Mouse (Mus musculus) bone marrow, adult 2 months (tissue): ENCODE measurements around the gene Adgrv1.

Experiments used
- CTCF ChIP-seq: fragments of 200-500 bp; IDR thresholded peaks from 2 replicates; pipeline ENCODE4 v1.5.1; 2011; ENCODE audit warnings: low read length, control low read depth; ENCODE audit not compliant: control insufficient read depth, insufficient read depth
- POLR2A ChIP-seq: fragments of 200-500 bp; IDR thresholded peaks from 2 replicates; pipeline ENCODE4 v1.6.1; 2011; ENCODE audit warnings: low read depth, mild to moderate bottlenecking, control low read depth, low read length, borderline replicate concordance; ENCODE audit not compliant: control insufficient read depth

GRCm38 (mm10) chr13:81657351-81658052, 24.5 kb upstream of the Adgrv1 start, which contains the start of gene Lysmd3:
- no peak for TF ChIP-seq CTCF
- peak; percentile 65; the same call in 1 of the 2 replicates for TF ChIP-seq POLR2A
